Mouse (Mus musculus) neutrophil, adult 65 days (primary cell): ENCODE data around the gene Ect2. TPM values are rescaled to one million over a fixed set of nuclear protein-coding genes. Genes with fewer than 3 reads are reported as not detected.

Experiments
- total RNA-seq: library from RNA; stranded (reverse); gene quantifications from 2 replicates; pipeline ENCODE4 v1.2.4, GENCODE M21; 2023

Ect2 gene
- total RNA-seq = 25.6 and 41.9 TPM in 2 replicates

DNA sequence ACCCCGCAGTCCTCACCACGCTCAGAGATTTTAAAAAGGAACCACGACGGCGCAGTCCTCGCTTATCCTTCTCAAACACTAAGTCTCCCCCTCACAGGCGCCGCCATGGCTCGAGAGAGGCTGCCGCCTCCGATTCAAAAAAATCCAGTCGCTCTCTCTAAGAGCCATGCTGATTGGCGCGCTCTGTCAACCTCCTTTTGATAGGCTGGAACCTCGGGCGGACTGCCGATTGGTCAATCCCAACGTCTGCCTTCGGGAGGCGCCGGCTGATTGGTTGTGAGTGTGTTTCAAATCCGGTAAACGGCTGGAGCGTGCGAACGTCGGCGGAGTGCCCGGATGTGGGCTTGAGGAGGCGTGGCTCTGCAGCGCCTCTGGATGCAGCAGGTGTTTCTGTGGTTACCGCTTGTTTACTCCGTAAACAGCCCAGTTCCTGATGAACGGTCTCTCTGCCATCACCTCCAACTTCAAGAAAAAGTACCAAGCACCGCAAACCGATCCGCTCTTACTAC is at the start of gene Ect2:
Gene Ect2 (minus strand): TSS at position 178 of the 509 bp plus-strand sequence.

GRCm38 (mm10) chr3:27182733-27183600 is 29.3 kb upstream of the Ect2 start, which contains the start of gene Nceh1:
Gene Nceh1, plus strand, starts transcription at chr3:27182965.

Other genes with a start within 250 kb of the Ect2 start
- 29.3 and 40.5 TPM in 2 replicates for gene Nceh1, start 29.1 kb upstream of the Ect2 start, total RNA-seq
- gene Tnfsf10, start 163.2 kb upstream of the Ect2 start, total RNA-seq = 0.19 and 0.43 TPM in 2 replicates
- gene Ghsr, start 217.5 kb upstream of the Ect2 start, total RNA-seq = not detected in 2 replicates